Mouse (Mus musculus): ENCODE data around the gene Scrt2. TPM values are rescaled to one million over a fixed set of nuclear protein-coding genes. Genes with fewer than 3 reads are reported as not detected.
"Not testable (repeated sequence)": the region's sequence is repeated elsewhere in the genome, so short reads cannot be mapped to it uniquely, and the experiment has no call there.

The Scrt2 gene
- polyA plus RNA-seq, 1 experiment from 2014 or later: 7.6 TPM

- ATAC-seq: peak; percentile 10; the same call in 1 of the 2 replicates
- peaks cover 9% of the 10 kb centered on the region for H3K4me1 ChIP-seq (ENCODE audit: control insufficient read depth, insufficient read depth, low read depth, low read length)
- no peak overlapping the region for H3K27ac ChIP-seq (ENCODE audit: low read depth, low read length)
- WGBS: 77% methylated on average over 1 of the region's 1 CpGs
- H3K4me3 ChIP-seq (ENCODE audit: low read length): no peak overlapping the region
- no peaks in the 10 kb centered on the region for H3K36me3 ChIP-seq (ENCODE audit: control insufficient read depth, insufficient read depth, low read length)
- H3K9me3 ChIP-seq (ENCODE audit: control insufficient read depth, low read length): no peaks in the 10 kb centered on the region
- H3K27me3 ChIP-seq (replicated peaks; ENCODE audit: control insufficient read depth, insufficient read depth, low read length): no peaks in the 10 kb centered on the region; the same call in 1 of the 2 replicates
- no peak overlapping the region for H3K9ac ChIP-seq (ENCODE audit: low read depth, low read length)
- no peak overlapping the region for H3K4me2 ChIP-seq (ENCODE audit: low read length)
These were observed 25.9 kb upstream of the Scrt2 start for GRCm38 (mm10) chr2:152055406-152055805.

- 52% methylated on average over 22 of the region's 22 CpGs for WGBS
- Histone ChIP-seq H3K4me1 (ENCODE audit: control insufficient read depth, insufficient read depth, low read depth, low read length) (peaks cover 3% of the 10 kb centered on the region; the same call in 1 of the 2 replicates), H3K9me3 (ENCODE audit: control insufficient read depth, low read length) (no peaks in the 10 kb centered on the region), H3K27me3 (replicated peaks; ENCODE audit: control insufficient read depth, insufficient read depth, low read length) (no peaks in the 10 kb centered on the region; the same call in 1 of the 2 replicates), H3K4me3 (ENCODE audit: low read length) (no peak overlapping the region), H3K27ac (ENCODE audit: low read depth, low read length) (peak overlapping the region; percentile 8; the same call in 1 of the 2 replicates), H3K4me2 (ENCODE audit: low read length) (no peak overlapping the region), H3K9ac (ENCODE audit: low read depth, low read length) (no peak overlapping the region), H3K36me3 (ENCODE audit: control insufficient read depth, insufficient read depth, low read length) (no peaks in the 10 kb centered on the region)
- ATAC-seq: peak; percentile 78
These were observed 24.7 kb upstream of the Scrt2 start for GRCm38 (mm10) chr2:152056368-152057251.

GRCm38 (mm10) chr2:152057252-152057563 lies 24.1 kb upstream of the Scrt2 start:
- Histone ChIP-seq H3K9ac (ENCODE audit: low read depth, low read length) (no peak overlapping the region), H3K27me3 (replicated peaks; ENCODE audit: control insufficient read depth, insufficient read depth, low read length) (no peaks in the 10 kb centered on the region; the same call in 1 of the 2 replicates), H3K27ac (ENCODE audit: low read depth, low read length) (peak overlapping the region; percentile 8; the same call in 1 of the 2 replicates), H3K36me3 (ENCODE audit: control insufficient read depth, insufficient read depth, low read length) (no peaks in the 10 kb centered on the region), H3K4me1 (ENCODE audit: control insufficient read depth, insufficient read depth, low read depth, low read length) (peaks cover 3% of the 10 kb centered on the region; the same call in 1 of the 2 replicates), H3K4me2 (ENCODE audit: low read length) (no peak overlapping the region), H3K9me3 (ENCODE audit: control insufficient read depth, low read length) (no peaks in the 10 kb centered on the region), H3K4me3 (ENCODE audit: low read length) (no peak overlapping the region)
- 66% methylated on average over 9 of the region's 9 CpGs for WGBS
- 0 out of 2 replicates have a peak, but pooled peaks have one; percentile 10 for ATAC-seq

GRCm38 (mm10) chr2:152062817-152063216 lies 18.5 kb upstream of the Scrt2 start:
- H3K27ac ChIP-seq (ENCODE audit: low read depth, low read length); H3K9ac ChIP-seq (ENCODE audit: low read depth, low read length); H3K4me1 ChIP-seq (ENCODE audit: control insufficient read depth, insufficient read depth, low read depth, low read length); H3K27me3 ChIP-seq (replicated peaks; ENCODE audit: control insufficient read depth, insufficient read depth, low read length); H3K4me3 ChIP-seq (ENCODE audit: low read length); H3K4me2 ChIP-seq (ENCODE audit: low read length); H3K36me3 ChIP-seq (ENCODE audit: control insufficient read depth, insufficient read depth, low read length); ATAC-seq; H3K9me3 ChIP-seq (ENCODE audit: control insufficient read depth, low read length): not testable (repeated sequence)
- 94% methylated on average over 3 of the region's 3 CpGs for WGBS

GRCm38 (mm10) chr2:152068660-152069433 lies 12.5 kb upstream of the Scrt2 start:
- 34% methylated on average over 11 of the region's 11 CpGs for WGBS
- Histone ChIP-seq H3K36me3 (ENCODE audit: control insufficient read depth, insufficient read depth, low read length) (no peaks in the 10 kb centered on the region), H3K27me3 (replicated peaks; ENCODE audit: control insufficient read depth, insufficient read depth, low read length) (no peaks in the 10 kb centered on the region), H3K4me1 (ENCODE audit: control insufficient read depth, insufficient read depth, low read depth, low read length) (no peaks in the 10 kb centered on the region; the same call in none of the 2 replicates), H3K4me2 (ENCODE audit: low read length) (no peak overlapping the region), H3K27ac (ENCODE audit: low read depth, low read length) (no peak overlapping the region), H3K4me3 (ENCODE audit: low read length) (no peak overlapping the region), H3K9ac (ENCODE audit: low read depth, low read length) (no peak overlapping the region), H3K9me3 (ENCODE audit: control insufficient read depth, low read length) (no peaks in the 10 kb centered on the region)
- peak; percentile 66 for ATAC-seq

GRCm38 (mm10) chr2:152069434-152069786 lies 11.9 kb upstream of the Scrt2 start:
- no peak overlapping the region for H3K4me2 ChIP-seq (ENCODE audit: low read length)
- no peaks in the 10 kb centered on the region; the same call in none of the 2 replicates for H3K4me1 ChIP-seq (ENCODE audit: control insufficient read depth, insufficient read depth, low read depth, low read length)
- WGBS: 41% methylated on average over 9 of the region's 9 CpGs
- no peaks in the 10 kb centered on the region for H3K9me3 ChIP-seq (ENCODE audit: control insufficient read depth, low read length)
- peak; percentile 55; the same call in 1 of the 2 replicates for ATAC-seq
- H3K27me3 ChIP-seq (replicated peaks; ENCODE audit: control insufficient read depth, insufficient read depth, low read length): no peaks in the 10 kb centered on the region
- H3K9ac ChIP-seq (ENCODE audit: low read depth, low read length): no peak overlapping the region
- H3K36me3 ChIP-seq (ENCODE audit: control insufficient read depth, insufficient read depth, low read length): no peaks in the 10 kb centered on the region
- no peak overlapping the region for H3K27ac ChIP-seq (ENCODE audit: low read depth, low read length)
- no peak overlapping the region for H3K4me3 ChIP-seq (ENCODE audit: low read length)

GRCm38 (mm10) chr2:152069941-152070340 lies 11.4 kb upstream of the Scrt2 start:
- no peak for ATAC-seq
- H3K36me3 ChIP-seq (ENCODE audit: control insufficient read depth, insufficient read depth, low read length): no peaks in the 10 kb centered on the region
- WGBS: 63% methylated on average over 2 of the region's 2 CpGs
- H3K9me3 ChIP-seq (ENCODE audit: control insufficient read depth, low read length): no peaks in the 10 kb centered on the region
- no peaks in the 10 kb centered on the region for H3K27me3 ChIP-seq (replicated peaks; ENCODE audit: control insufficient read depth, insufficient read depth, low read length)
- H3K9ac ChIP-seq (ENCODE audit: low read depth, low read length): no peak overlapping the region
- no peaks in the 10 kb centered on the region; the same call in none of the 2 replicates for H3K4me1 ChIP-seq (ENCODE audit: control insufficient read depth, insufficient read depth, low read depth, low read length)
- no peak overlapping the region for H3K4me2 ChIP-seq (ENCODE audit: low read length)
- no peak overlapping the region for H3K4me3 ChIP-seq (ENCODE audit: low read length)
- no peak overlapping the region for H3K27ac ChIP-seq (ENCODE audit: low read depth, low read length)

GRCm38 (mm10) chr2:152074521-152074920 lies 6.8 kb upstream of the Scrt2 start:
- Histone ChIP-seq H3K27ac (ENCODE audit: low read depth, low read length) (no peak overlapping the region), H3K9me3 (ENCODE audit: control insufficient read depth, low read length) (no peaks in the 10 kb centered on the region), H3K4me1 (ENCODE audit: control insufficient read depth, insufficient read depth, low read depth, low read length) (peaks cover 4% of the 10 kb centered on the region), H3K36me3 (ENCODE audit: control insufficient read depth, insufficient read depth, low read length) (no peaks in the 10 kb centered on the region), H3K9ac (ENCODE audit: low read depth, low read length) (no peak overlapping the region), H3K4me2 (ENCODE audit: low read length) (no peak overlapping the region), H3K4me3 (ENCODE audit: low read length) (no peak overlapping the region), H3K27me3 (replicated peaks; ENCODE audit: control insufficient read depth, insufficient read depth, low read length) (no peaks in the 10 kb centered on the region; the same call in 1 of the 2 replicates)
- 54% methylated on average over 2 of the region's 2 CpGs for WGBS
- ATAC-seq: no peak

Data from hindbrain, embryonic 16.5 days (tissue).